Mouse (Mus musculus): ENCODE measurements around the gene Syt7. TPM values are rescaled to one million over a fixed set of nuclear protein-coding genes. Genes with fewer than 3 reads are reported as not detected.

The Syt7 gene
- polyA plus RNA-seq, 1 experiment from 2014 or later: 2.3 TPM

- Histone ChIP-seq H3K4me3 (replicated peaks) (peak overlapping the region; percentile 63), H3K4me1 (peaks cover 27% of the 10 kb centered on the region), H3K36me3 (no peaks in the 10 kb centered on the region), H3K9ac (peak overlapping the region; percentile 26; the same call in 1 of the 2 replicates), H3K9me3 (replicated peaks) (no peaks in the 10 kb centered on the region), H3K27me3 (peaks cover 48% of the 10 kb centered on the region), H3K4me2 (peak overlapping the region; percentile 92), H3K27ac (no peak overlapping the region)
- no peak for ATAC-seq (replicated peaks; ENCODE audit: low FRiP score)
- 14% methylated on average over 12 of the region's 12 CpGs for WGBS
Measured at GRCm38 (mm10) chr19:10390099-10390680, 1.3 kb downstream of the Syt7 start.

DNA sequence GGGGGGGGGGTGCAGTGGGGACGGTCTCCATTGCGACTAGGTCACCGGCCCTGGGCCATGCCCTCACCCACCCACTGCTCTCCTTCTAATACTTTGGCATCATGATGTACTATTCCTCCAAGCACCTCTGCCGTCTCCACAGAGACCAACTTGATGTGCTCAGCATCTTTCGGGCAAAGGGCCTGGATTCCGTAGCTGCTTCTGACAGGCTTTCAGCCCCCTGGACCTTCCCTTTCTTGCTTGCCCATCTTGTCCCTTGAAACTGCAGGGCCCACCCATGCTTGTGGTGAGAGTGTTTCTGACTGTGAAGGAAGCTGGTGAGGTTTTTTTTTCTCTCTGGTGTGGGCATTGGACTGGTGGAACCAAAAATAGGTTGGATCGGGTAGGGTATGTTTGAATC lies 2.1 kb downstream of the Syt7 start:
- Histone ChIP-seq H3K36me3 (no peaks in the 10 kb centered on the region), H3K9me3 (replicated peaks) (no peaks in the 10 kb centered on the region), H3K4me3 (replicated peaks) (no peak overlapping the region), H3K4me1 (peaks cover 28% of the 10 kb centered on the region), H3K4me2 (no peak overlapping the region), H3K27ac (no peak overlapping the region), H3K27me3 (peaks cover 50% of the 10 kb centered on the region), H3K9ac (no peak overlapping the region)
- no peak for ATAC-seq (replicated peaks; ENCODE audit: low FRiP score)
- 81% methylated on average over 7 of the region's 7 CpGs for WGBS

DNA sequence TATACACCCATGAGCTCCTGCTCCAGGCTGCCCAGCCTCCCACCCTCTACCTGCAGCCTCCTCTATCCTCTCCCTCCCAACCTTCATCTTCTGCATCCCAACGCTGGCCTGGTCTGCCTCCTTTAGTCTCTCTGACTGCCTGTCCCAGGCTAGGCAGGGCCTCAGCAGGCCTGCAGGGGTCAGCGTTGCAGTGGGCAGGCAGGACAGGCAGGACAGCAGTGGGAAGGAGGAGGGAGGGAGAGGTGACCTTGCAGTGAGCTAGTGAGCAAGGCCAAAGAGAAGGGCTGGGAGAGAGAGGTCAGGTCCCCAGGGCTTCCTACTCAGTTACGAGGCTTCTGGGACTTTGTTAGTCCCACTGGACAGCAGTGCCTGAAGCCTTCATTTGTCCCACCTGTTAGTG lies 3.1 kb downstream of the Syt7 start:
- Histone ChIP-seq H3K4me3 (replicated peaks) (no peak overlapping the region), H3K27ac (no peak overlapping the region), H3K9ac (no peak overlapping the region), H3K27me3 (peaks cover 48% of the 10 kb centered on the region), H3K4me1 (peaks cover 28% of the 10 kb centered on the region), H3K9me3 (replicated peaks) (no peaks in the 10 kb centered on the region), H3K36me3 (no peaks in the 10 kb centered on the region), H3K4me2 (no peak overlapping the region)
- 17% methylated on average over 3 of the region's 3 CpGs for WGBS
- ATAC-seq (replicated peaks; ENCODE audit: low FRiP score): no peak

GRCm38 (mm10) chr19:10393471-10393870 lies 4.6 kb downstream of the Syt7 start:
- no peak for ATAC-seq (replicated peaks; ENCODE audit: low FRiP score)
- peaks cover 20% of the 10 kb centered on the region for H3K4me1 ChIP-seq
- 95% methylated on average over 6 of the region's 6 CpGs for WGBS
- no peaks in the 10 kb centered on the region for H3K9me3 ChIP-seq (replicated peaks)
- H3K27me3 ChIP-seq: peaks cover 37% of the 10 kb centered on the region
- no peaks in the 10 kb centered on the region for H3K36me3 ChIP-seq
- H3K4me2 ChIP-seq: no peak overlapping the region
- H3K27ac ChIP-seq: no peak overlapping the region
- H3K9ac ChIP-seq: no peak overlapping the region
- H3K4me3 ChIP-seq (replicated peaks): no peak overlapping the region

- ATAC-seq (replicated peaks; ENCODE audit: low FRiP score): no peak
- Histone ChIP-seq H3K27me3 (peaks cover 37% of the 10 kb centered on the region), H3K4me2 (no peak overlapping the region), H3K4me1 (peaks cover 17% of the 10 kb centered on the region), H3K9me3 (replicated peaks) (no peaks in the 10 kb centered on the region), H3K36me3 (no peaks in the 10 kb centered on the region), H3K9ac (no peak overlapping the region), H3K27ac (no peak overlapping the region), H3K4me3 (replicated peaks) (no peak overlapping the region)
- 72% methylated on average over 15 of the region's 15 CpGs for WGBS
Measured at GRCm38 (mm10) chr19:10393874-10394500, 5.1 kb downstream of the Syt7 start.

GRCm38 (mm10) chr19:10395174-10395573 lies 6.3 kb downstream of the Syt7 start:
- no peaks in the 10 kb centered on the region for H3K36me3 ChIP-seq
- 19% methylated on average over 8 of the region's 8 CpGs for WGBS
- H3K27ac ChIP-seq: no peak overlapping the region
- no peak overlapping the region for H3K9ac ChIP-seq
- H3K4me2 ChIP-seq: no peak overlapping the region
- peaks cover 25% of the 10 kb centered on the region for H3K27me3 ChIP-seq
- no peaks in the 10 kb centered on the region for H3K9me3 ChIP-seq (replicated peaks)
- peaks cover 7% of the 10 kb centered on the region for H3K4me1 ChIP-seq
- ATAC-seq (replicated peaks; ENCODE audit: low FRiP score): no peak
- no peak overlapping the region for H3K4me3 ChIP-seq (replicated peaks)

DNA sequence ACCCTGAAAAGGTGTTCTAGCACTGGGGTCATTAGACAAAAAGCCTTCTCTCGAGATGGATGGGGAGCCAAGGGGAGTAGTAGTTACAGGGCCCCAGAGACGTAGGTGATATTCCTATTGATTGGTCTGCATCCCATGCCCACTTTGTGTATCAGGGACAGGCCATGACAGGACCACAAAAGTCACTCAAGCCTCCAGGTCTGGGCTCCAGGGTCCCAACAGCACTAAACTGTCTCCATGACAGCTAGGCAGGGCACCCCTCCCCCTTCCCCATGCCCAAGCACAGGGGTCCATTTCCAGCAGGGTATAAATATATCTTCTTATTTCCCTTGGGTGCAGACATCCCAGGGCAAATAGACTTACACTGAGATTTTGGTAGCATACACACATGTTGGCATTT lies 8.1 kb downstream of the Syt7 start:
- Histone ChIP-seq H3K4me3 (replicated peaks) (no peak overlapping the region), H3K27me3 (peaks cover 7% of the 10 kb centered on the region), H3K36me3 (no peaks in the 10 kb centered on the region), H3K27ac (no peak overlapping the region), H3K4me2 (no peak overlapping the region), H3K9me3 (replicated peaks) (no peaks in the 10 kb centered on the region), H3K4me1 (0 out of 2 replicates have a peak, but pooled peaks cover 2% of the 10 kb centered on the region), H3K9ac (no peak overlapping the region)
- WGBS: 68% methylated on average over 2 of the region's 2 CpGs
- no peak for ATAC-seq (replicated peaks; ENCODE audit: low FRiP score)

DNA sequence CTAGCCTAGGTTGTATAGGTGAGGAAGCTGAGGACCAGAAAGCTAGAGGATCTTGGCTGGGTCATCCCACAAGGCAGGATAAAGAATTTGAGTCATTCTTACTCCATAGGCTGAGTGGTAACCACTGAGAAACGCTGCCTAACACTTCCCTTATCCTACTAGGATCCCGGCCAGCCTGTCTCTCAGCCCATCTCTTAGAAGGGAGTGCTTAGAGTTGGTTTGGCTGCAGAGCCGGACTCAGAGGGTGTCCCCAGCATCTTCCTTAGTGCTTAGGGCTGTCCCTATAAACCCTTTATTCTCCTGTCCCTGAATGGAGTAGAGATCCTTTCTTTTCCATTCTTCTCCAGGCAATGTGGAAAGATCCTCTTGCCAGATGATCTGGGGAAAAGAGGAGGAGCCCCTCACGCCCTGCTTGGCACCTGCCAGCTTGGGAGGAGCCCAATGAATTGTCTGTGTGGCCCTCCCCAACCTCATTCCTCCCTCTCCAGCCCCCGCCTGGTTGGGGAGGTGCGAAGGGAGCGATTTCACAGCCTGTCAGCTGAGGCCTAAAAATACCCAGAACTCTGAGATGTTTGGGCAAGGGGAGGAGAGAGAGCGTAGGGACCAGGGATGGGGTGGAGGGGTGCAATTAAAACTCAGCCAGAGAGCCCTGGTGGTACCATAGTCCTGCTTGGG lies 8.7 kb downstream of the Syt7 start:
- Histone ChIP-seq H3K4me3 (replicated peaks) (no peak overlapping the region), H3K36me3 (no peaks in the 10 kb centered on the region), H3K4me2 (no peak overlapping the region), H3K27ac (no peak overlapping the region), H3K9me3 (replicated peaks) (no peaks in the 10 kb centered on the region), H3K9ac (no peak overlapping the region), H3K27me3 (peaks cover 6% of the 10 kb centered on the region), H3K4me1 (0 out of 2 replicates have a peak, but pooled peaks cover 2% of the 10 kb centered on the region)
- ATAC-seq (replicated peaks; ENCODE audit: low FRiP score): no peak
- 52% methylated on average over 8 of the region's 8 CpGs for WGBS

- no peak overlapping the region for H3K27ac ChIP-seq
- H3K9me3 ChIP-seq (replicated peaks): no peaks in the 10 kb centered on the region
- no peak overlapping the region for H3K4me2 ChIP-seq
- H3K36me3 ChIP-seq: no peaks in the 10 kb centered on the region
- H3K4me3 ChIP-seq (replicated peaks): no peak overlapping the region
- peaks cover 6% of the 10 kb centered on the region; the same call in 1 of the 2 replicates for H3K27me3 ChIP-seq
- WGBS: 67% methylated on average over 6 of the region's 6 CpGs
- ATAC-seq (replicated peaks; ENCODE audit: low FRiP score): no peak
- H3K9ac ChIP-seq: no peak overlapping the region
- 0 out of 2 replicates have a peak, but pooled peaks cover 2% of the 10 kb centered on the region for H3K4me1 ChIP-seq
Measured at GRCm38 (mm10) chr19:10398296-10398695, 9.4 kb downstream of the Syt7 start.

DNA sequence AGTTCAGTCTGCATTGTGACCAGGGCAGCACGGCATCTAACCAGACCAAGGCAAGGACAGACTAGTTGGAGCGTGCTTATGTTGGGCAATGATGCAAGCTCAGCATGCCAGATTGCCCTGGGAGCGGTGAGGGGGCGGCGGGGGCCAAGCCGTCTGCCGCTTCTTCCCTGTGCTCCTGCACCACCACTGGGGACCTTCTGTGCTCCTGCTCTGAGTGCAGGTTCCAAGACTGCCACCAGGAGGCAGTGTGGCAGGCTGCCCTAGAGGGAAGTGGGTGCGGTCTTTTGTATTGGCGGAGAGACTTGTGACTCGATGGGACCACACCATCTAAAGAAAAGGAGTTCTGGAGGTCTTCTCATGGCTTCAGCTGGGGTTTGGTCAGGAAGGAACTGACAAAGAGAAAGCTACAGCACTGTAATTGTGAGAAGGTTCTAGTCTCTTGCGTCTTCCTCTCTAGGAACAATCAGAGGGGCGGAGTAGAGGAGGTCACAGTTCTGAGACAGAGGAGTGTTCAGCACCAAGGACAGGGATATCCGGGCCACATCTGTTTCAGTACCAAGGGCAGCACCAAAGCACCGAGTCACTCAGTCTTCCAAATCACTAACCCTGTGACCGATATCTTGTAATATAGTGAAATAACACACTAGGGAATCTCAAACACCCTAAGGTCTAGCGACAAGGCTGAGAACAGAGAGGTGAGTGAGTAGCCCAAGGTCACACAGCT lies 14.0 kb downstream of the Syt7 start:
- ATAC-seq (replicated peaks; ENCODE audit: low FRiP score): peak; percentile 63
- Histone ChIP-seq H3K27me3 (no peaks in the 10 kb centered on the region), H3K9me3 (replicated peaks) (no peaks in the 10 kb centered on the region), H3K36me3 (no peaks in the 10 kb centered on the region), H3K27ac (no peak overlapping the region), H3K9ac (no peak overlapping the region), H3K4me1 (peaks cover 5% of the 10 kb centered on the region; the same call in 1 of the 2 replicates), H3K4me2 (no peak overlapping the region), H3K4me3 (replicated peaks) (no peak overlapping the region)
- WGBS: 22% methylated on average over 16 of the region's 16 CpGs

DNA sequence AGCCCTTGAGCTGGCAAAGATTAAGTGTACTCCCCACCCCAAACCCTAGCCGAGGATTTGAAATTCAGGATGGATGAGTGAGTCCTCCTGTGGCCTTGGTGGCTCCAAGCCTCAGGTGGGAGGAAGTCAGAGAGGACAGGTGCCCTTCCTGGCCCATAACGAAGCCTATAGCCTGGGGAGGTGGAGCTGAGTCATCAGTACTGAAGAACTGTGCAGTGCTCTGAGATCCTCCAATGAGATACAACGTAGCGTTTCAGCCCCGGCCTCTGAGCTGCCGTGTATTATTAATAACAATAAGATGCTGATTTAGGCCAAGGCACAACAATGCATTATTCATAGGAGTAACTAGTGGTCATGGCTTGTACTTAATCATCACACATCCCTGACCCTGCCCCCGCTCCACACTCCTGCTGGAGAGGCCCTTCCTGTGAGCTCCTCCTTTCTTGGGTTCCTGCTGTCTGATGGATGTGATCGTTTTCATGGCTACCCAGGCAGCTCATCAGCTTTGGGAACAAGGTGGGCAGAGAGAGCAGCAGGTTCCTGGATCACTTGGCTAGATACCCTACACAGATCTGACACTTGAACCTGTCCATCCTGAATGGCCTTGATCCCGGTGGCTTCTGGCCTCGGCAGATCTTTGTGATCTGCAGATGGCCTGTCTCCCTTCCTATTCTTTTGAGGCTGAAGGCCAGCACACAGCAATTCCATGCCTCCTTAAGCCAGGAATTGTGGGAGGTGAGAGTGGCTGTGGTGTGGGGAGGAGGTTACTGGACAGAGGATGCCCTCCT lies 14.9 kb downstream of the Syt7 start:
- Histone ChIP-seq H3K4me1 (peaks cover 9% of the 10 kb centered on the region; the same call in 1 of the 2 replicates), H3K27me3 (no peaks in the 10 kb centered on the region), H3K27ac (no peak overlapping the region), H3K36me3 (no peaks in the 10 kb centered on the region), H3K4me3 (replicated peaks) (no peak overlapping the region), H3K9ac (no peak overlapping the region), H3K9me3 (replicated peaks) (no peaks in the 10 kb centered on the region), H3K4me2 (no peak overlapping the region)
- ATAC-seq (replicated peaks; ENCODE audit: low FRiP score): no peak
- WGBS: 77% methylated on average over 10 of the region's 10 CpGs

Data from kidney, embryonic 15.5 days (tissue).